Mouse (Mus musculus) ovary, adult 2 months (tissue): ENCODE results near the gene Nhlrc1. TPM values are rescaled to one million over a fixed set of nuclear protein-coding genes. Genes with fewer than 3 reads are reported as not detected.

Source experiments
- polyA plus RNA-seq: library from polyadenylated mRNA; depleted of rRNA; stranded (reverse); fragments of >200 nt; gene quantifications from 2 replicates; pipeline ENCODE4 v1.2.3, GENCODE M21; 2012; rRNA removed

The Nhlrc1 gene
- polyA plus RNA-seq = 8.1 and 13.7 TPM in 2 replicates

GRCm38 (mm10) chr13:47014334-47015194 lies at the start of gene Nhlrc1:
Gene Nhlrc1 (minus strand): TSS chr13:47014850.

GRCm38 (mm10) chr13:47044617-47044947 lies 29.9 kb upstream of the Nhlrc1 start, which contains the start of gene Tpmt:
Gene Tpmt (minus strand): TSS chr13:47044737.

GRCm38 (mm10) chr13:47043030-47043680 lies 28.5 kb upstream of the Nhlrc1 start, which contains the start of gene Kdm1b:
Gene Kdm1b (plus strand): TSS chr13:47043499.

Other genes with a start within 250 kb of the Nhlrc1 start
- gene Kif13a, start 85.0 kb downstream of the Nhlrc1 start, polyA plus RNA-seq = 21.6 and 27.8 TPM in 2 replicates
- gene Kdm1b, start 28.6 kb upstream of the Nhlrc1 start, polyA plus RNA-seq = 10.7 and 13.1 TPM in 2 replicates
- gene Tpmt, start 29.9 kb upstream of the Nhlrc1 start, polyA plus RNA-seq = 3.3 and 6.4 TPM in 2 replicates
- gene Dek, start 91.4 kb upstream of the Nhlrc1 start, polyA plus RNA-seq = 38.1 and 76.2 TPM in 2 replicates
- gene Rnf144b, start 107.8 kb upstream of the Nhlrc1 start, polyA plus RNA-seq = 16.3 and 17.3 TPM in 2 replicates